Mouse (Mus musculus) neural tube, embryonic 12.5 days (tissue): ENCODE measurements around the gene Atxn1. TPM values are rescaled to one million over a fixed set of nuclear protein-coding genes. Genes with fewer than 3 reads are reported as not detected.

Experiments
- ATAC-seq: fragments of 200-750 bp; cut with Nextera tagmentation; 2 replicates; pipeline ENCODE4 v1.8.0; 2017; ENCODE audit warnings: low read depth, mild to moderate bottlenecking, moderate TSS enrichment, moderate library complexity; ENCODE audit not compliant: low FRiP score
- H3K27ac ChIP-seq: fragments of 300-500 bp; sonication (generic); 2 replicates; pipeline ENCODE4 v1.5.1; 2016
- H3K27me3 ChIP-seq: fragments of 300-500 bp; sonication (generic); replicated peaks from 2 replicates; pipeline ENCODE4 v1.6.1; 2016; ENCODE audit warnings: mild to moderate bottlenecking
- H3K36me3 ChIP-seq: fragments of 300-500 bp; sonication (generic); 2 replicates; pipeline ENCODE4 v1.6.1; 2016; ENCODE audit warnings: mild to moderate bottlenecking
- H3K4me1 ChIP-seq: fragments of 300-500 bp; sonication (generic); 2 replicates; pipeline ENCODE4 v1.6.1; 2016
- H3K4me2 ChIP-seq: fragments of 300-500 bp; sonication (generic); replicated peaks from 2 replicates; pipeline ENCODE4 v1.6.1; 2016; ENCODE audit warnings: mild to moderate bottlenecking
- H3K4me3 ChIP-seq: fragments of 300-500 bp; sonication (generic); 2 replicates; pipeline ENCODE4 v1.5.1; 2016
- H3K9ac ChIP-seq: fragments of 300-500 bp; sonication (generic); 2 replicates; pipeline ENCODE4 v1.6.1; 2016; ENCODE audit warnings: mild to moderate bottlenecking
- H3K9me3 ChIP-seq: fragments of 300-500 bp; sonication (generic); 2 replicates; pipeline ENCODE4 v1.6.1; 2016; ENCODE audit warnings: mild to moderate bottlenecking
- WGBS: fragments of 180-500 bp; shearing (Covaris S2); methylation state at CpG from one replicate; pipeline ENCODE4 v1.1.7; 2016; 5-methylcytosine and 5-hydroxymethylcytosine counted together
- polyA plus RNA-seq: library from polyadenylated mRNA; unstranded; fragments of >200 nt; fragmentation: Nextera tagmentation; extraction: Ambion mirVana; gene quantifications from 2 replicates; pipeline ENCODE4 v1.2.1, GENCODE M21; 2016

Atxn1 gene
- polyA plus RNA-seq, 1 experiment from 2014 or later = 3.4 TPM

GRCm38 (mm10) chr13:45734531-45734930 lies 230.3 kb downstream of the Atxn1 start:
- no peak overlapping the region for H3K4me2 ChIP-seq
- WGBS = 86% methylated on average over 3 of the region's 3 CpGs
- H3K27ac ChIP-seq = no peak overlapping the region
- H3K4me1 ChIP-seq = no peaks in the 10 kb centered on the region
- ATAC-seq = no peak
- no peaks in the 10 kb centered on the region for H3K9me3 ChIP-seq
- H3K36me3 ChIP-seq = no peaks in the 10 kb centered on the region
- H3K9ac ChIP-seq = no peak overlapping the region
- H3K4me3 ChIP-seq = no peak overlapping the region
- H3K27me3 ChIP-seq = no peaks in the 10 kb centered on the region

GRCm38 (mm10) chr13:45732590-45732989 lies 232.2 kb downstream of the Atxn1 start:
- no peak overlapping the region for H3K4me2 ChIP-seq
- no peaks in the 10 kb centered on the region for H3K36me3 ChIP-seq
- no peak for ATAC-seq
- H3K9me3 ChIP-seq = no peaks in the 10 kb centered on the region
- H3K27me3 ChIP-seq = no peaks in the 10 kb centered on the region
- H3K4me1 ChIP-seq = no peaks in the 10 kb centered on the region
- H3K9ac ChIP-seq = no peak overlapping the region
- H3K4me3 ChIP-seq = no peak overlapping the region
- H3K27ac ChIP-seq = no peak overlapping the region
- WGBS = 81% methylated on average over 6 of the region's 6 CpGs

GRCm38 (mm10) chr13:45726917-45727316 lies 237.9 kb downstream of the Atxn1 start:
- Histone ChIP-seq H3K4me1 (no peaks in the 10 kb centered on the region), H3K9ac (no peak overlapping the region), H3K27me3 (no peaks in the 10 kb centered on the region), H3K9me3 (no peaks in the 10 kb centered on the region), H3K4me3 (no peak overlapping the region), H3K27ac (no peak overlapping the region), H3K4me2 (no peak overlapping the region), H3K36me3 (no peaks in the 10 kb centered on the region)
- ATAC-seq = no peak

- no peaks in the 10 kb centered on the region for H3K36me3 ChIP-seq
- WGBS = 84% methylated on average over 6 of the region's 6 CpGs
- no peak overlapping the region for H3K4me3 ChIP-seq
- no peak overlapping the region for H3K9ac ChIP-seq
- ATAC-seq = no peak
- H3K27ac ChIP-seq = no peak overlapping the region
- H3K9me3 ChIP-seq = no peaks in the 10 kb centered on the region
- no peaks in the 10 kb centered on the region for H3K4me1 ChIP-seq
- no peak overlapping the region for H3K4me2 ChIP-seq
- no peaks in the 10 kb centered on the region for H3K27me3 ChIP-seq
Measured at GRCm38 (mm10) chr13:45726181-45726580, 238.6 kb downstream of the Atxn1 start.

- Histone ChIP-seq H3K36me3 (no peaks in the 10 kb centered on the region), H3K27me3 (no peaks in the 10 kb centered on the region), H3K9ac (no peak overlapping the region), H3K4me2 (no peak overlapping the region), H3K4me3 (no peak overlapping the region), H3K4me1 (no peaks in the 10 kb centered on the region), H3K27ac (no peak overlapping the region), H3K9me3 (no peaks in the 10 kb centered on the region)
- WGBS = 88% methylated on average over 14 of the region's 14 CpGs
- ATAC-seq = no peak
Measured at GRCm38 (mm10) chr13:45724507-45725259, 240.1 kb downstream of the Atxn1 start.

GRCm38 (mm10) chr13:45722885-45723284 lies 241.9 kb downstream of the Atxn1 start:
- ATAC-seq = no peak
- Histone ChIP-seq H3K36me3 (no peaks in the 10 kb centered on the region), H3K27ac (no peak overlapping the region), H3K27me3 (no peaks in the 10 kb centered on the region), H3K4me1 (no peaks in the 10 kb centered on the region), H3K9ac (no peak overlapping the region), H3K9me3 (no peaks in the 10 kb centered on the region), H3K4me3 (no peak overlapping the region), H3K4me2 (no peak overlapping the region)
- 88% methylated on average over 5 of the region's 5 CpGs for WGBS

- WGBS = 81% methylated on average over 8 of the region's 8 CpGs
- Histone ChIP-seq H3K9me3 (no peaks in the 10 kb centered on the region), H3K27me3 (no peaks in the 10 kb centered on the region), H3K9ac (no peak overlapping the region), H3K4me2 (no peak overlapping the region), H3K36me3 (no peaks in the 10 kb centered on the region), H3K27ac (no peak overlapping the region), H3K4me3 (no peak overlapping the region), H3K4me1 (no peaks in the 10 kb centered on the region)
- ATAC-seq = no peak
Measured at GRCm38 (mm10) chr13:45721621-45722020, 243.2 kb downstream of the Atxn1 start.

- no peaks in the 10 kb centered on the region for H3K27me3 ChIP-seq
- no peak overlapping the region for H3K27ac ChIP-seq
- WGBS = 45% methylated on average over 3 of the region's 3 CpGs
Measured at GRCm38 (mm10) chr13:45718850-45719249, 246.0 kb downstream of the Atxn1 start.

GRCm38 (mm10) chr13:45715583-45716180 lies 249.1 kb downstream of the Atxn1 start:
- Histone ChIP-seq H3K36me3 (no peaks in the 10 kb centered on the region), H3K4me2 (no peak overlapping the region), H3K9ac (no peak overlapping the region), H3K9me3 (no peaks in the 10 kb centered on the region), H3K4me1 (no peaks in the 10 kb centered on the region), H3K4me3 (no peak overlapping the region), H3K27ac (no peak overlapping the region), H3K27me3 (no peaks in the 10 kb centered on the region)
- no peak for ATAC-seq
- 78% methylated on average over 7 of the region's 7 CpGs for WGBS

More at GRCm38 (mm10) chr13:45718850-45719249, 246.0 kb downstream of the Atxn1 start:
- H3K9ac ChIP-seq = no peak overlapping the region
- H3K4me3 ChIP-seq = no peak overlapping the region
- no peaks in the 10 kb centered on the region for H3K9me3 ChIP-seq
- no peak for ATAC-seq
- H3K4me2 ChIP-seq = no peak overlapping the region
- H3K4me1 ChIP-seq = no peaks in the 10 kb centered on the region
- H3K36me3 ChIP-seq = no peaks in the 10 kb centered on the region

GRCm38 (mm10) chr13:45710041-45710440 lies 254.8 kb downstream of the Atxn1 start:
- no peak overlapping the region for H3K4me3 ChIP-seq
- ATAC-seq = no peak
- H3K9ac ChIP-seq = no peak overlapping the region
- H3K4me1 ChIP-seq = no peaks in the 10 kb centered on the region
- no peaks in the 10 kb centered on the region for H3K27me3 ChIP-seq
- H3K36me3 ChIP-seq = no peaks in the 10 kb centered on the region
- WGBS = 91% methylated on average over 8 of the region's 8 CpGs
- no peak overlapping the region for H3K27ac ChIP-seq
- no peak overlapping the region for H3K4me2 ChIP-seq
- H3K9me3 ChIP-seq = no peaks in the 10 kb centered on the region

GRCm38 (mm10) chr13:45709402-45709801 lies 255.4 kb downstream of the Atxn1 start:
- Histone ChIP-seq H3K9me3 (no peaks in the 10 kb centered on the region), H3K4me1 (no peaks in the 10 kb centered on the region), H3K27me3 (no peaks in the 10 kb centered on the region), H3K4me3 (no peak overlapping the region), H3K27ac (no peak overlapping the region), H3K36me3 (no peaks in the 10 kb centered on the region), H3K9ac (no peak overlapping the region), H3K4me2 (no peak overlapping the region)
- no peak for ATAC-seq
- 87% methylated on average over 11 of the region's 11 CpGs for WGBS

- Histone ChIP-seq H3K9me3 (no peaks in the 10 kb centered on the region), H3K9ac (no peak overlapping the region), H3K4me2 (no peak overlapping the region), H3K36me3 (peaks cover 3% of the 10 kb centered on the region), H3K4me1 (no peaks in the 10 kb centered on the region), H3K27ac (no peak overlapping the region), H3K27me3 (no peaks in the 10 kb centered on the region), H3K4me3 (no peak overlapping the region)
- ATAC-seq = no peak
- WGBS = 82% methylated on average over 7 of the region's 7 CpGs
Measured at GRCm38 (mm10) chr13:45701296-45701790, 263.5 kb downstream of the Atxn1 start.

- Histone ChIP-seq H3K4me2 (no peak overlapping the region), H3K9me3 (no peaks in the 10 kb centered on the region), H3K27ac (no peak overlapping the region), H3K4me3 (no peak overlapping the region), H3K4me1 (no peaks in the 10 kb centered on the region), H3K27me3 (no peaks in the 10 kb centered on the region), H3K9ac (no peak overlapping the region), H3K36me3 (peaks cover 3% of the 10 kb centered on the region)
- 85% methylated on average over 3 of the region's 3 CpGs for WGBS
- no peak for ATAC-seq
Measured at GRCm38 (mm10) chr13:45698982-45699381, 265.8 kb downstream of the Atxn1 start.
